Comparison of ENCODE assay signal across 13 mouse cellular contexts in genomic region chr3:38235033-38235735, GRCm38 (mm10).
A peak's percentile ranks its signal among the peaks of the same experiment; 100 is the strongest.
DNase-seq lines count a peak whose midpoint lies in the region; ATAC-seq and TF ChIP-seq lines count a peak whose summit lies in the region.
"Had no signal": no experiment of that assay in that cellular context is flagged by ENCODE, and none has a peak within 500 bp of the region (broad histone marks: within the 10 kb centered on the region; RNA-seq: fewer than 3 reads in every experiment).

No protein-coding gene starts in this region.

- 73% methylated on average over 18 of the region's 18 CpGs for WGBS in liver, postnatal 0 days (ENCODE audit: insufficient replicate concordance)
- 57% methylated on average over 18 of the region's 18 CpGs for WGBS in neural tube, embryonic 15.5 days

- no peak overlapping the region for H3K27ac ChIP-seq in liver, postnatal 0 days (ENCODE audit: low read depth)
- no peak overlapping the region for H3K27ac ChIP-seq in CH12.LX (ENCODE audit: insufficient read depth, low read depth)
- H3K27ac ChIP-seq in neural tube, embryonic 15.5 days (replicated peaks), result no peak overlapping the region
- H3K27ac ChIP-seq: forebrain, embryonic 12.5 days; layer of hippocampus, adult 2 months; lung, embryonic 15.5 days had no signal

- H3K36me3 ChIP-seq in liver, postnatal 0 days (replicated peaks; ENCODE audit: insufficient read depth, low read length), result no peaks in the 10 kb centered on the region
- no peaks in the 10 kb centered on the region for H3K36me3 ChIP-seq in CH12.LX (replicated peaks in 1 of 2; ENCODE audit: control insufficient read depth in 1 of 2, insufficient read depth in 1 of 2, low read length in 1 of 2)
- H3K36me3 ChIP-seq in neural tube, embryonic 15.5 days, result no peaks in the 10 kb centered on the region
- H3K36me3 ChIP-seq: forebrain, embryonic 12.5 days; lung, embryonic 15.5 days had no signal

- peak; percentile 42 to 51 for DNase-seq in heart, adult 18-20 months
- no peak for DNase-seq in heart, postnatal 4 days
- peak; percentile 8 for DNase-seq in liver, postnatal 0 days
- no peak for DNase-seq in liver
- DNase-seq in CH12.LX (ENCODE audit: extremely low read depth), result peak; percentile 81
- DNase-seq in urinary bladder, adult 18-20 months (ENCODE audit: low spot score in 2 of 2), result no peak
- DNase-seq in B cell, adult 2 months, result no peak
- DNase-seq: adrenal gland, postnatal 14 days had no signal

- H3K9ac ChIP-seq in liver, postnatal 0 days (replicated peaks), result no peak overlapping the region
- H3K9ac ChIP-seq in CH12.LX (ENCODE audit: insufficient read depth, low read depth), result peak overlapping the region; percentile 35
- no peak overlapping the region for H3K9ac ChIP-seq in neural tube, embryonic 15.5 days (replicated peaks)
- H3K9ac ChIP-seq: forebrain, embryonic 12.5 days; lung, embryonic 15.5 days had no signal

- TF ChIP-seq POLR2A in CH12.LX (IDR thresholded peaks at IDR 0.05; ENCODE audit: low read depth, low read length), result no peak

- no peaks in the 10 kb centered on the region for H3K79me2 ChIP-seq in CH12.LX (replicated peaks; ENCODE audit: control insufficient read depth, extremely low read depth, insufficient read depth, poor library complexity, severe bottlenecking)

- no peak for TF ChIP-seq EP300 in liver, postnatal 0 days (IDR thresholded peaks at IDR 0.05; ENCODE audit: low read depth)
- peak; percentile 66 for TF ChIP-seq EP300 in CH12.LX (IDR thresholded peaks at IDR 0.05; ENCODE audit: low read length)

- dilution Hi-C loops in CH12.LX (cut with MboI; ENCODE audit: extremely low pct_ligation_motif_present, extremely low pct_unique_long_range_greater_than_20kb, low sequenced_read_pairs), result no loop called here

- no peaks in the 10 kb centered on the region for H3K27me3 ChIP-seq in liver, postnatal 0 days (ENCODE audit: insufficient read depth, low read length)
- H3K27me3 ChIP-seq in CH12.LX (replicated peaks), result no peaks in the 10 kb centered on the region
- H3K27me3 ChIP-seq in neural tube, embryonic 15.5 days (replicated peaks), result no peaks in the 10 kb centered on the region
- H3K27me3 ChIP-seq: forebrain, embryonic 12.5 days; lung, embryonic 15.5 days had no signal

- in situ Hi-C loops in CH12.LX (cut with MboI; ENCODE audit: low pct_ligation_motif_present, low pct_unique_long_range_greater_than_20kb, low sequenced_read_pairs), result no loop called here

- no peak for TF ChIP-seq RAD21 in CH12.LX (IDR thresholded peaks at IDR 0.05; ENCODE audit: low read depth, low read length)

- no peak for TF ChIP-seq CTCF in liver, postnatal 0 days (IDR thresholded peaks at IDR 0.05; ENCODE audit: low read depth)
- no peak for TF ChIP-seq CTCF in CH12.LX (conservative IDR thresholded peaks at IDR 0.05 in 1 of 2, IDR thresholded peaks at IDR 0.05 in 1 of 2; ENCODE audit: low read depth in 2 of 2, low read length in 2 of 2)

- H3K4me2 ChIP-seq in liver, postnatal 0 days (ENCODE audit: low read depth, low read length), result no peak overlapping the region; the same call in 1 of the 2 replicates
- H3K4me2 ChIP-seq in CH12.LX (ENCODE audit: insufficient read depth, low read depth, poor library complexity, severe bottlenecking), result peak overlapping the region; percentile 92
- H3K4me2 ChIP-seq in neural tube, embryonic 15.5 days, result peak overlapping the region; percentile 2; the same call in 1 of the 2 replicates
- H3K4me2 ChIP-seq: forebrain, embryonic 12.5 days; lung, embryonic 15.5 days had no signal

- ATAC-seq in liver, postnatal 0 days, result no peak
- no peak for ATAC-seq in neural tube, embryonic 15.5 days (ENCODE audit: low FRiP score)
- ATAC-seq: intestine, embryonic 16.5 days had no signal

- no peak overlapping the region for H3K4me3 ChIP-seq in liver, postnatal 0 days (ENCODE audit: low read depth, low read length)
- H3K4me3 ChIP-seq in CH12.LX (replicated peaks in 1 of 3; ENCODE audit: low read depth in 2 of 3, low read length in 2 of 3, poor library complexity in 1 of 3), result peak overlapping the region; percentile 54 to 59 (median 55)
- H3K4me3 ChIP-seq in neural tube, embryonic 15.5 days (replicated peaks), result no peak overlapping the region
- H3K4me3 ChIP-seq: forebrain, embryonic 12.5 days; layer of hippocampus, adult 2 months; lung, embryonic 15.5 days had no signal

- H3K4me1 ChIP-seq in liver, postnatal 0 days (ENCODE audit: insufficient read depth), result no peaks in the 10 kb centered on the region
- peaks cover 5 to 29% of the 10 kb centered on the region in 2 experiments for H3K4me1 ChIP-seq in CH12.LX (ENCODE audit: control insufficient read depth in 1 of 2, insufficient read depth in 2 of 2)
- H3K4me1 ChIP-seq in neural tube, embryonic 15.5 days, result peaks cover 20% of the 10 kb centered on the region

- H3K9me3 ChIP-seq in liver, postnatal 0 days (ENCODE audit: low read length), result no peaks in the 10 kb centered on the region
- H3K9me3 ChIP-seq in CH12.LX (replicated peaks; ENCODE audit: low read length), result no peaks in the 10 kb centered on the region
- H3K9me3 ChIP-seq in neural tube, embryonic 15.5 days (replicated peaks), result no peaks in the 10 kb centered on the region
- H3K9me3 ChIP-seq: forebrain, embryonic 12.5 days; lung, embryonic 15.5 days had no signal

TF ChIP-seq in CH12.LX, 34 proteins besides CTCF, POLR2A, EP300 and RAD21:
- TF ChIP-seq HCFC1 (IDR thresholded peaks at IDR 0.05; ENCODE audit: low read depth, low read length) (no peak), MAZ (IDR thresholded peaks at IDR 0.05; ENCODE audit: low read depth, low read length) (no peak), ELF1 (IDR thresholded peaks at IDR 0.05; ENCODE audit: low read depth, low read length) (0 out of 2 replicates have a peak, but pooled peaks have one; percentile 46), ZKSCAN1 (IDR thresholded peaks at IDR 0.05; ENCODE audit: borderline replicate concordance, low read depth, low read length) (no peak), USF2 (conservative IDR thresholded peaks at IDR 0.05; ENCODE audit: low read depth, low read length) (no peak), CHD1 (IDR thresholded peaks at IDR 0.05; ENCODE audit: low read depth, low read length) (0 out of 2 replicates have a peak, but pooled peaks have one; percentile 36), MXI1 (IDR thresholded peaks at IDR 0.05; ENCODE audit: low read depth, low read length) (no peak; the same call in 1 of the 2 replicates), MEF2A (IDR thresholded peaks at IDR 0.05; ENCODE audit: borderline replicate concordance, low read depth, low read length) (0 out of 2 replicates have a peak, but pooled peaks have one; percentile 33), KAT2A (IDR thresholded peaks at IDR 0.05; ENCODE audit: insufficient replicate concordance, low read length) (0 out of 2 replicates have a peak, but pooled peaks have one; percentile 39), ETS1 (conservative IDR thresholded peaks at IDR 0.05; ENCODE audit: low read depth, low read length) (no peak), NRF1 (IDR thresholded peaks at IDR 0.05; ENCODE audit: low read depth, low read length) (0 out of 2 replicates have a peak, but pooled peaks have one; percentile 17), GABPA (IDR thresholded peaks at IDR 0.05; ENCODE audit: insufficient replicate concordance, low read depth, low read length) (no peak), ZNF384 (IDR thresholded peaks at IDR 0.05; ENCODE audit: low read depth, low read length) (no peak), ZC3H11A (IDR thresholded peaks at IDR 0.05; ENCODE audit: low read depth, low read length) (no peak), SMC3 (IDR thresholded peaks at IDR 0.05; ENCODE audit: low read depth, low read length) (no peak), SIN3A (IDR thresholded peaks at IDR 0.05; ENCODE audit: low read length) (0 out of 2 replicates have a peak, but pooled peaks have one; percentile 41), ZMIZ1 (IDR thresholded peaks at IDR 0.05; ENCODE audit: low read depth, low read length) (no peak), IRF4 (IDR thresholded peaks at IDR 0.05; ENCODE audit: low read depth, low read length) (peak; percentile 70), CHD2 (IDR thresholded peaks at IDR 0.05; ENCODE audit: low read length) (0 out of 2 replicates have a peak, but pooled peaks have one; percentile 25), E2F4 (IDR thresholded peaks at IDR 0.05; ENCODE audit: insufficient replicate concordance, low read depth, low read length) (no peak), TBP (conservative IDR thresholded peaks at IDR 0.05; ENCODE audit: low read depth, low read length) (no peak), NELFE (IDR thresholded peaks at IDR 0.05; ENCODE audit: low read depth, low read length) (no peak), POLR2AphosphoS2 (IDR thresholded peaks at IDR 0.05; ENCODE audit: low read depth, low read length) (no peak), PAX5 (IDR thresholded peaks at IDR 0.05; ENCODE audit: low read length) (no peak), USF1 (IDR thresholded peaks at IDR 0.05; ENCODE audit: low read depth, low read length) (no peak), JUN (IDR thresholded peaks at IDR 0.05; ENCODE audit: insufficient read depth, low read depth, low read length) (no peak), MYC (IDR thresholded peaks at IDR 0.05; ENCODE audit: low read depth, low read length) (no peak), TCF12 (IDR thresholded peaks at IDR 0.05; ENCODE audit: low read depth, low read length) (no peak; the same call in 1 of the 2 replicates), RCOR1 (conservative IDR thresholded peaks at IDR 0.05; ENCODE audit: low read depth, low read length) (no peak), MAX (IDR thresholded peaks at IDR 0.05; ENCODE audit: low read length) (0 out of 2 replicates have a peak, but pooled peaks have one; percentile 18), MAFK (IDR thresholded peaks at IDR 0.05; ENCODE audit: insufficient replicate concordance, low read length) (peak; percentile 43; the same call in 1 of the 2 replicates), UBTF (IDR thresholded peaks at IDR 0.05; ENCODE audit: low read depth, low read length) (no peak), BHLHE40 (IDR thresholded peaks at IDR 0.05; ENCODE audit: low read depth, low read length) (0 out of 2 replicates have a peak, but pooled peaks have one; percentile 25), JUND (conservative IDR thresholded peaks at IDR 0.05; ENCODE audit: low read depth, low read length) (no peak)

Comparison
In these comparisons a context has a peak if more than half of its experiments do, and no peak if none do; other contexts are left out.
1. DNase-seq: peak in heart, adult 18-20 months (2 of 2), liver, postnatal 0 days (single experiment) and CH12.LX (single experiment); none in heart, postnatal 4 days (single experiment), liver (single experiment), urinary bladder, adult 18-20 months (0 of 2) and B cell, adult 2 months (0 of 2).
2. H3K4me3 ChIP-seq: peak in CH12.LX (3 of 3); none in liver, postnatal 0 days (single experiment) and neural tube, embryonic 15.5 days (single experiment).